Mouse (Mus musculus) urinary bladder, adult 18-20 months (tissue): ENCODE data around the gene Rasa1.

ENCODE experiments used
- DNase-seq, 2 experiments: peaks; one replicate each; pipeline ENCODE4 v3.0.0; 2022; ENCODE audit warnings: low spot score in 2 of 2, mixed read lengths in 2 of 2

The Rasa1 gene

DNA sequence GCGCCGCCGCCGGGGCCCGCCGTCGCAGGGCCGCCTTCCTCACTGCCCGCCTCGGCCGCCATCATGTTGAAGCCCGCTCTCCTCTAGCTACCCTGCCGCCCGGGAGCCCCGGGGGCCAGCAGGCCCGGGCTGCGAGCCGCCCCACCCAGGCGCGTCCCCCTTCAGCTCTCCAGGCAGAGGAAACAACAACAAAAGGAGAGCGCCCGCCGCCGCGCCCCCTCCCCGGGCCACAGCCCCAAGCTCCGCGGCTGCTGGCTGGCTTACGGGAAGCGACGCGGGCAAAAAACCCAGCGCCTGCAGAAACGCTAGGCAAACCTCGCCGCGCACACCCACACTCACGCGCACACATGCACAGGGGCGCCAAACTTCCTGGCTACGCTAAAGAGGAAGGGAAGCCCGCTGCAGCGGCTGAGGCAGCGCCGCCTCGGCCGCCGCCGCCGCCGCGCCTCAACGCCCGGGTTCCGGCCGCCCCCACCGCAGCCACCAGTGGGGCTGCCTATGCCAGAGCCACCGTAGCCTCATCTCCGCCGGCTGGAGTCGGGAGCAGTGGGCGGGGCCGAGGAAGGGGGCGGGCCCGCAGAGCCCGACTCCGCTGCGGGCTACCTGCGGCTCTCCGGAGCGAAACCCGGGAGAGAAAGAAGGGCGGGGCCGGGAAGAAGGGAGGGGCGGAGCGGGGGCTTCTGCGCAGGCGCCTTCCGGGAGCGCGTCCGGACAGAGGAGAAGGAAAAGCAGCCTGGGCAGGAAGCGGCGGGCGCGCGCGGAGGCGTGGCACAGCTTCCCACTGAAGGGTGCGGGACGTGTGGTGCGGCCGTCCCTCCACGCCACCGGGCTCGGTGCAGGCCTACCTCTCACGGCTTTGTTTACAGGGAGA lies at the start of gene Rasa1:
Gene Rasa1 (minus strand): TSS at position 288 of the 871 bp plus-strand sequence.
- DNase-seq: peak; percentile 87 to 95

- no peak for DNase-seq
Measured at GRCm38 (mm10) chr13:85311547-85311946, 22.6 kb upstream of the Rasa1 start.

DNA sequence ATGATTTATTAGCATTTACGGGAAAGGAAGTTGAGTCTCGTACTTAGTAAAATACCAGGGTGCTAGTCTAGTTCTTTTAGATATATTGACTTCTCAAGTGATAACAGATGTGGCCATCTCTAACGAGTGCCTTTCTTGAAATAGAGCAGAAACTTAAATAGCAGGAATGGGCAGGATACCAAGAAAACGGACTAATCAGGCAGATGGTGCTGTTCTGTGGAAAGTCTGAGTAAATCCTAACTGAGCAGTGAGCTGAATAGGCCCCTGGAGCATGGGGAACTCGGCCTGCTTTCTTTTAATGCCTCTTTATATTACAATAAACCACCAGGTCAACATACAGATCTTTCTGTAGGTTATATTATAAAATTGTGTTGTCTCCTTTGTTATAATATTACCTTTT lies 22.0 kb upstream of the Rasa1 start:
- DNase-seq: no peak

DNA sequence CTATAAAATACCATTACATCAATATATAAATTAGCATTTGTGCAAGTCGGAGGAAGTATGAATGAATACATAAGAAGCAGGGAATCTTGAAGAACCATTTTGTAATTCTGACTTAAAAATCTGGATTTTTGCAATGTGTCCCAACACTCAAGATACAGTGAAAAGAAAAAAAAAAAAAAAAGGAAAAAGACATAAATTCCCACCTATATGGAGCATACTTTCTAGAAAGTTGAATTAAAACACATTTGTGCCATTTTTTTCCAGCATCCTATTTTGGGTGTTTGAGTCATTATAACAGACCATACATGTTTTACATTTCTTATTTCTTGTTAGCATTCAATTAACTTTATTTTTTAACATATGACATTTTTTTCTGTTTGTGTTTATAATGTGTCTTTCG lies 21.6 kb upstream of the Rasa1 start:
- DNase-seq: no peak

DNA sequence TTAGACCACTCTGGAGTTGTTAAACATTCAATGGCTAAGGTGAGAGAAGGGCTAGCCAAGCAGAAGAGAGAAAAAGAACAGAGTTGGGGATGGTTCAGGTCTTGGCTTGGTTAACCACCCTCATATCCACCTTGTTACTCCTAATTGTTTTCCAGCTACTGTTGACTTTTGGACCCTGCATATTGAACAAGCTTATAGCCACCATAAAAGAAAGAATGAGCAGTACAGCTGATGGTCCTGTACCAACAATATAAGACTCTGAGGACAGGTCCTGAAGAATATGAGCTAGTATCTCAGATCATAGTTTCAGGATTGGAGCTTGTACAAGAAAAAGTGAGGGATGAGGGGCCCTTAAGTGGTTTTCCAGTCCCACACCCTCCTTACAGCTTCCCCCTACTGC lies 17.1 kb upstream of the Rasa1 start:
- no peak for DNase-seq

DNA sequence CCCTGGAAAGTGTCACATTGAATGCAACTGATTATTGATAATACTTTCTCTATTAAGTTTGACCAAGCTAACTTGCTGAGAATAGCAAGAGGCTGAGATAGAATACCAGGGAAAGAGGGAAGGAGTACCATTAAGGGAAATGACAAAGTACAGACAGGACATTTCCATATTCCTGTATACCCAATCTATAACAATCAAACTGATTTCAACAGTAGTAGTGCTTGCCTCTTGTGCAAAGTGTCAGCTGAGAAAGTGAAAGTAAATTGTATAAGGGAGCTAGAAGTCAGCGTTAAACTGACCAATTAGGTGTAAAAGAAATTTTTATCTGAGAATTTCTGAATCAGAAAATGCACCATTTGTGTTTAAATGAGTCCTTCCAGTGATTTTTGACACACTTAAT lies 1.7 kb upstream of the Rasa1 start:
- no peak for DNase-seq

GRCm38 (mm10) chr13:85288574-85288842 lies 422 bp downstream of the Rasa1 start:
- peak in 1 of 2 experiments; percentile 6 for DNase-seq

DNA sequence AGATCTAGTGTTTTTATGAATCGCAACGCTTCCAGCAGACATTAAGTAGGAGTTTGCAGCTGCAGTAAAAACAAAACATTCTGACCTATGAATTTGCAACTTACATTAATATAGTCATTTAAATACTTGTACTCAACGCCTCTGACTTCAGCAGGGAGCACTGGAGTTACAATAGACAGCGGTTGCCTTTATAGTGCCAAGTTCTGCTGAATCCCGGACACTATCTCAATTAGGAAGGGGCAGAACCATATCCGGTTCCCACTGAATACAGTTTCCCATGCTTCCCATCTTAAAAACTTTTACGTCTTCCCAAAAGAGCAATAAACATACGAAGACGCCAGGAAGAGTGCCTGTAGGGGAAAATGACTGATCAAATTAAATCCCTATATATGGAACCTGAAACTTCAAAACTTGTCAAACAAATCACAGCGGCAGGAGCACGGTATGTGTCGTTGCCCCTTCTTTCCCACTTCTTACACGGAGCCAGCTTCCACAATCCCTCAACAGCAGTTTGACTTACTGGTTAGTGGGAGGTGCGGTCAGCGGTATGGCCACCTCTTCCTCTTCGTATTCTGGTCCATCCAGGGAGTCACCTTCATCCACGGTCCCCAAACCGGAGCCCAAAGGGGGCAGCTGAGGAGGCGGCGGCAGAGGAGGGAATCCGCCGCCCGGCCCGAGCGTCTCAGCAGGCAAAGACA lies 905 bp downstream of the Rasa1 start:
- DNase-seq: peak in 1 of 2 experiments; percentile 17

- DNase-seq: no peak
Measured at GRCm38 (mm10) chr13:85282626-85283025, 6.3 kb downstream of the Rasa1 start.

DNA sequence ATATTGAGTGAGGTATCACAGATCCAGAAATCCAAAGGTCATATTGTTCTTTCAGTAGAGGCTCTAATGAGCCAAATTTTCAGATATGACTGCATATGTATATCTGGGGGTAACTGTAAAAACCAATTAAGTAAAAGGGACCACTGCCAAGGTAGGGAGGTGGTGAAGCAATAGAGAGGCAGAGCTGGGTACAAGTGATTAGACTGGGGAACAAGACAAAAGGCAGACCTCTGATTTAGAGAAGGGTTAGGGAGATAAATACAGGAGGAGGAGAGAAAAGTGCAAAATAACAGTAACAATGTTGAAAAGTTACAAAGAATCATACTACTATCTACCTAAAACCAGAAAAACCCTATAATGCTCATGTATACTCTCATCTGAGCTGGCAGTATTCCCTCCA lies 10.0 kb downstream of the Rasa1 start:
- DNase-seq: no peak

GRCm38 (mm10) chr13:85274572-85274971 lies 14.4 kb downstream of the Rasa1 start:
- no peak for DNase-seq

DNA sequence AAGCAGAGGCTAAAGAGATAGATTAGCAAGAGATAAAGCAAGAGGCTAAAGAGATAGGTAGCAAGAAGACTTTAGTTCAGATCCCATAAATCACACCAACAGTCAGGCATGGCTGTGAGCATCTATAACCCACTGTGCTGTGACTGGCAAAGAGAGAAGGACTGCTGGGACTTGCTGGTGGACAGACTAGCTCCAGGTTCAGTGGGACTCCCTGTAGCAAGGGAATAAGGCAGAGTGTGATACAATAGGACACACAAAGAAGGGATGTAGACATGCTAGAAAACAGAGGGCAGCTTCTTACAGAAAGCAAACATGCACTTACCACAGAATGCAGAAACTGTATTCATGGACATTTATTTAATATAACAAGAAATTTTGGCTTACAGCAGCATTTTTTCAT lies 15.1 kb downstream of the Rasa1 start:
- DNase-seq: no peak

GRCm38 (mm10) chr13:85238760-85239159 lies 50.2 kb downstream of the Rasa1 start:
- DNase-seq: no peak

GRCm38 (mm10) chr13:85218656-85219055 lies 70.3 kb downstream of the Rasa1 start:
- DNase-seq: no peak

GRCm38 (mm10) chr13:85210353-85210752 lies 78.6 kb downstream of the Rasa1 start:
- DNase-seq: no peak

- no peak for DNase-seq
Measured at GRCm38 (mm10) chr13:85208656-85209055, 80.3 kb downstream of the Rasa1 start.

- no peak for DNase-seq
Measured at GRCm38 (mm10) chr13:85207493-85207892, 81.4 kb downstream of the Rasa1 start.

GRCm38 (mm10) chr13:85191253-85191652 lies 97.7 kb downstream of the Rasa1 start:
- DNase-seq: no peak

DNA sequence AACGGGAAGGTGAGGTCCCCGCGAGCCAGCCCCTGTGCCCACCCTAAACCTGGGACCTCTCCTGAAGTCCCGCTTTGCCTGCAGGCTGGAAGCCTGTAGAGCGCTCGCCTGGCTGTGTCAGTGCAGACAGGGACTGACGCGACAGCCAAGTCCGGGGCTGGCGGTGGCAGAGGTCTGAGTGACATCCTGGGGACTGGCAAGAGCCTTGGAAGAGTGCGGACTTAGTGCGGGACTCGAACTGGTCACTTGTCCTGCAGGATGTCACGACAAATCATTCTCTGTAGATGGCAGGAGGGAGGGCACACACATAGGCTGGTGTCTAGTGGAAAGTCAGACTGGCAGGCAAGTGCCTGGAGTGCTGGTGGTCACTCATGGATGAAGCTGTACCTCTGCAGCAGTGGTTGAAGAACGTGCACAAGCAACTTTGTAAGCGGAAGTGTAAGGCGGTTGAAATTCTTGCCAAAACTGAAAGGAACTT lies 99.2 kb downstream of the Rasa1 start:
- DNase-seq: no peak

- peak; percentile 87 for DNase-seq
Measured at GRCm38 (mm10) chr13:85188903-85189643, 99.9 kb downstream of the Rasa1 start, which contains the start of gene Ccnh. Ccnh (plus strand) TSS chr13:85189408.
